Mouse (Mus musculus): ENCODE results near the gene Mlx. TPM values are rescaled to one million over a fixed set of nuclear protein-coding genes. Genes with fewer than 3 reads are reported as not detected.
"Not testable (repeated sequence)": the region's sequence is repeated elsewhere in the genome, so short reads cannot be mapped to it uniquely, and the experiment has no call there.

Mlx gene
- total RNA-seq, 2 experiments from 2014 or later = 76.4 to 90.0 TPM

GRCm38 (mm10) chr11:101094930-101095313, 7.8 kb downstream of the Mlx start:
- ATAC-seq (replicated peaks; ENCODE audit: poor library complexity) = no peak

DNA sequence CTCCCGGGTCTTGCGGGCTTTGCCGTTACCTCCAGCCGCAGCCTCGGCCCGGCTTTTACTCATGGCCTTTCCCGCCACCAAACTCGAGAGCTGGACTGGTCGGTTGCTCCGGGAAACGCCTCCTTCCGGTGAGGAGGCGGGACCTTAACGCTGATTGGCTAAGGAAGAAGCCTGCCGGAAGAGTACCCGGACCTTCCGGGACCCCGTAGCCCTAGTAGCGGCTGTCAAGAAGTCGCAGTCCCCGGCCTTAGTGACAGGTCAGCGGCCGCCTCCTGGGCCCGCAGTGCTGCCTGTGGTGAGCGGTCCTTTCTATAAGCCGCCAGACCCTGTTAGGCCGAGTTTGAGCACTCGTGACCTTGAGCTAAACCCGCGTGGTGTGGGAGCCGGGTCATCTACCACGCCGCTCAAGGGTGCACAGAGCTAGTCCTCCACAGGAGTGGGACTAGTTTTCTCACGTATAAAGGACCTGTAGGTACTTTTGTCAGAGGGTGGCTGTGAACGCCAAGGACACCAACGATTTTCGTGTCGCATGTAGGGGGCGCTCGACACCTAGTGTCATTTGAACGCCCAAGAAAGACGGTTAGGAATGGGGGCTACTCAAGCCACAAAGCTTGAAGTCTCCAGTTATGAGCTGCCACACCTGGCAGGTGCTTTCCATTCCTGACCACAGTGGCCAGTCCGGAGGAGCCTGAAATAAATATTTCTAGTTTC, 8.4 kb downstream of the Mlx start, which contains the start of gene Psmc3ip:
TSS of gene Psmc3ip (minus strand) at position 123 of the 711 bp plus-strand sequence.
- ATAC-seq (replicated peaks; ENCODE audit: poor library complexity) = peak; percentile 97

DNA sequence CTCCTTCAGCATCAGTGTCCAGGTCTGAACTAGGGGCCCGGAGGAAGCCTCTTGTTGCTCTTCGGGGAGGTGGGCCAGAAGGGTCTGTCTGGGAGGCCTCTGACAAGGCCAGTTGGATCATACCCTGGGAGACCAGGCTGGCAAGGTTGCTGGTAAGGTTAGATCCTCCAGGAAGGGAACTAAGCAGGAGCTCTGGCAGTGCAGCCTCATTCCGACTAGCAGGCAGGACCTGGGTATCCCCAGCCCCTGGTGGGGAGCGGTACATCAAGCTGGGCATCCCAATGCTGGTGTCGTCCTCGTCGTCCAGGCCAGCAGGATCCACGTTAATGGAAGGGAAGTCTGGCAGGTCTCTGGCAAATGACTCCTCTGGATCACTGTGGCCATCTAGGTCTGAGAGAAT, 11.2 kb downstream of the Mlx start:
- ATAC-seq (replicated peaks; ENCODE audit: poor library complexity) = no peak

DNA sequence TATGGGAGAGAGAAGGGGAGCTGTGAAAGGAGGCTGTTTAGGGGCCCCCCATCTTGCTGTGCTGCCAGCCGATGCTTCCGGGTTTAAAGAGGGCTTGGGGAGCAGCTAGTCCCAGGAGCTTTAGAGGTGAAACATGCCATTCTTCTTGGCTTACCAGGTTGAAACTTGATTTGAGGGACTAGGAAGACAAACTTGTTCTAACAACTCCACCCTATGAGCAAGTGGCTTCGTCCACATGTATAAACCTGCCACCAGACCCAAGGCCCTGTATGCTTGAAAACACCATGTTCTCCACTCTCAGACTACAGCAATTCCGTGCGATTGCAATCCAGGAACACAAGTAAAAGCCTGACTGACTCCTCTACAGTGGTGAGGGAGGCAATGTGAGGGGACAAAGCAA, 15.9 kb downstream of the Mlx start:
- ATAC-seq (replicated peaks; ENCODE audit: poor library complexity) = no peak

DNA sequence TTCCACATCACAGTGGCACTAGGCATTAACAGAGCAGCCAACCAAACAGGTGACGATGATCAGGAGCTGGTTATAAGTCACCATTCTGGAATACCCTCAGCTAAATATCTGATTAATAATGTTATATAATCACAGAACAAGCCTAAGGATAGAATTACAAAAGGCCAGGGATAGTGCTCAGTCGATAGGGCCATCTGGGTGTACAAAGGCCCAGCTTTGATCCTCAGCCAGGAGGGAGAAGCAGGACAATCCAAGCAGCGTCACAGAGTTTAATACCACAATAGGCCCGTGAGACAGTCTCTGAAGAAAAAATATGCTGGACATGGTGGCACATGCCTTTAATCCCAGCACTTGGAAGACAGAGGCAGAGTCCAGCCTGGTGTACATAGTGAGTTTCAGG, 22.3 kb downstream of the Mlx start:
- ATAC-seq (replicated peaks; ENCODE audit: poor library complexity) = no peak

- no peak for ATAC-seq (replicated peaks; ENCODE audit: poor library complexity)
These were observed 23.6 kb downstream of the Mlx start for GRCm38 (mm10) chr11:101110708-101111107.

DNA sequence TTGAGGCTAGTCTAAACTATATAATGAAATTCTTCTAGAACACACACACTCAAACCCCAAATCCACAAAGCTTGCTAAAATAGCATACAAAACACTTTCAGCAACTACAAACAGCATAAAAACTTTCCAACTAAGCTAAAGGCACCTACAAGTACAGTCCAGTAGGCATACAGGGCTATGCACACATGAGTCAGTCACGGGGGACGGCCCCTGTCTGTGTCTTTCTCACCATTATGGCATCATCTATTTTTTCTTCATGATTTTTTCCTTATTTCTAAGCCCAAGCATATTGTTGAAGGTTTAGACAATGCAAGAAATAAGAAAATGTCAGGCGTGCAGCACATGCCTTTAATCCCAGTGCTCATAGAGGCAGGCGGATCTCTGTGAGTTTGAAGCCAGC, 24.1 kb downstream of the Mlx start:
- ATAC-seq (replicated peaks; ENCODE audit: poor library complexity) = no peak

GRCm38 (mm10) chr11:101112186-101112585, 25.1 kb downstream of the Mlx start:
- ATAC-seq (replicated peaks; ENCODE audit: poor library complexity) = no peak

- peak; percentile 38 for ATAC-seq (replicated peaks; ENCODE audit: poor library complexity)
These were observed 28.5 kb downstream of the Mlx start for GRCm38 (mm10) chr11:101115564-101115963.

- ATAC-seq (replicated peaks; ENCODE audit: poor library complexity) = no peak
These were observed 31.0 kb downstream of the Mlx start for GRCm38 (mm10) chr11:101118105-101118504.

DNA sequence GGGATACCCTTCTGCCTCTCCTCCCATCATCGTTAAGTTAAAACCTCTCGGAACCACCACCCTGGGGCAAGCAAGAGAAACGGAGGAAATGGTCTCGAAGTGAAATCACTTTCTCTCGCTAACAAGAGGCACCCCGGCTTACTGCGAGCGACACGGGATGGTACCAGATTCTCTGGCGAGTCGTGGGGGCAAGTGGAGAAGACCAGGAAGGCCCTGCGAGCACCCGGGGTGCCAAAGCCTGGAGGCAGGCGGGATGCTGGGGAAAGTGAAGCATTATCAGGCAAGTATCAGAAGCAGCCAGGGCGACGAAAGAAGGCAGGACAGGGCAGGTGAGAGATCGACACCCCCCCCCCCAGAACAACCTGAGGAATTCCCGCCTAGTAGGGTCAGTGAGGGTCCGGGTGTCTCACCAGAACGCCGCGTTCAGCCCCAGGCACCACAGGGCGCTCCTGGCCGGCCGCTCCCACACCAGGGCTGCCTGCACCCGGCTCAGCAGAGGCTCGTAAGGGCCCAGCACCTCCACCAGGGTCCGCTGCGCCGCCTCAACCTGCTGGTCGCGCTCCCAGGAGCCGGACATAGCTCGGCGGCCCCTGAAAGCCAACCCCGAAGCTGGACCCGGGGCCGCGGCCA, 32.2 kb downstream of the Mlx start:
- peak; percentile 43 for ATAC-seq (replicated peaks; ENCODE audit: poor library complexity)

DNA sequence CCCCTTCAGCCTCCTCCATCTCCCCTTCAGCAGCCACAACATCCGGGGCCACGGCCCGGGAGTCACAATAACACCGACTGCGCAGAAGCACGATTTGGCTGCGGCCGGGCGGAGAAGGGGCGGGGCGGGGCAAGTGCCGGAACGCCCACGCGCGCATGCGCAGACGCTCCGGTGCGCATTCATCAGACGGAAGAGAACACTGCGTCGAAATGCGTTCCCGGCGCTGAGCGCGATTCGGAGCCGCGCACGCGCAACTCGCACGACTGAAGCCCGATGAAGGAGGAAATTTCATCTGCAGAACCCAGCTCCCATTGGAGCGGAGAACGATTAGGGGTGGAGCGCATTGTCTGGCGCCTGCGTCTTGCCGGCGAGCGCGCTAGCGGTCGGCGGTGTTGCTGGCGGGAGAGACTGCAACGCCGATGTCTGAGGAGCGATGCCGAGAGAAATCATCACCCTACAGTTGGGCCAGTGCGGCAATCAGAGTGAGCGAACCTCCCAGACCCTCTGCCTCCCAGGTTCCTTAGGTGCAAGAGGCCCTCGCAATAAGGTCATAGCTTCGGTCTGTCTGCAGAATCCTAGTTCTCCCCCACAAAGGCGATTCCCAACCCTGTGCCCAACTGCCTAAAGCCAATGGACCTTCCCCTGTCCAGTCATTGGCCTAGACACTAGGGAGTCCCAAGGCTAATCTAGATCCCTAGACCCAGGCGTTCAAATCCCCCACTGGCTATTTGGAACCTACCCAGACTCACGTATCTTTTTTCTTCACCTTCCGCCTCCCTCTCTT, 32.9 kb downstream of the Mlx start, which contains the start of the genes Retreg3 and Tubg1:
TSS of gene Retreg3 (minus strand) at position 133 of the 784 bp plus-strand sequence.
TSS of gene Tubg1 (plus strand) at position 178 of the 784 bp plus-strand sequence.
- ATAC-seq (replicated peaks; ENCODE audit: poor library complexity) = peak; percentile 86

DNA sequence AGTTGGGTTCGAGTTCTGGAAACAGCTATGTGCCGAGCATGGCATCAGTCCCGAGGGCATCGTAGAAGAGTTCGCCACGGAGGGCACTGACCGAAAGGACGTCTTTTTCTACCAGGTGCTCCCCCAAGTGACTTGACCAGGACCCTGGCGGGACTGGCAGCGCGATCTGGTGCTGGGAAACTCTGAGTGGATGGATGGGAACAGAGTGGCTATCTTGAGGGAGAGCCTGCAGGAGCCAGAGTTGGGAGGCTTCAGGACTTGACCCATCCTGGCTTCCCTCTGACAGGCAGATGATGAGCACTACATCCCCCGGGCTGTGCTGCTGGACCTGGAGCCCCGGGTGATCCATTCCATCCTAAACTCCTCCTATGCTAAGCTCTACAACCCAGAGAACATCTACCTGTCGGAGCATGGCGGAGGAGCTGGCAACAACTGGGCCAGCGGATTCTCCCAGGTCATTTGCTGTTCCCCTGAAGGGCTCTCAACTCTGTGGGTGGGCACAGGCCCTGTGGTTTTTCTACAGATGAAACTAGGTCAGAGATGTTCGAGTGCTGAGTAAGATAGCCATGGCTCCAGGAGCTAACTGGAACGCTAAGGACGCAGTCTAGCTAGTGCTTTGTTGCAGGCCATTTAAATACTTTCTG, 33.6 kb downstream of the Mlx start:
- ATAC-seq (replicated peaks; ENCODE audit: poor library complexity) = no peak

- ATAC-seq (replicated peaks; ENCODE audit: poor library complexity) = not testable (repeated sequence)
These were observed 37.4 kb downstream of the Mlx start for GRCm38 (mm10) chr11:101124494-101124893.

DNA sequence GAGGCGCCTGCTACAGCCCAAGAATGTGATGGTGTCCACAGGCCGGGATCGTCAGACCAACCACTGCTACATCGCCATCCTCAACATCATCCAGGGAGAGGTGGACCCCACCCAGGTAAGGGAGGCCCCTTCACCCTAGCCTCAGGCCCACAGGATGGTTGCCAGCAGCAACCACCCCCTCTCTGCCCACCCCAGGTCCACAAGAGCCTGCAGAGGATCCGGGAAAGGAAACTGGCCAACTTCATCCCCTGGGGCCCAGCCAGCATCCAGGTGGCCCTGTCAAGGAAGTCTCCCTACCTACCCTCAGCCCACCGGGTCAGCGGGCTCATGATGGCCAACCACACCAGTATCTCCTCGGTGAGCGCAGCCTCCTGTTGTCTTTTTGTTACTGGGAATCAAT, 37.9 kb downstream of the Mlx start:
- not testable (repeated sequence) for ATAC-seq (replicated peaks; ENCODE audit: poor library complexity)

DNA sequence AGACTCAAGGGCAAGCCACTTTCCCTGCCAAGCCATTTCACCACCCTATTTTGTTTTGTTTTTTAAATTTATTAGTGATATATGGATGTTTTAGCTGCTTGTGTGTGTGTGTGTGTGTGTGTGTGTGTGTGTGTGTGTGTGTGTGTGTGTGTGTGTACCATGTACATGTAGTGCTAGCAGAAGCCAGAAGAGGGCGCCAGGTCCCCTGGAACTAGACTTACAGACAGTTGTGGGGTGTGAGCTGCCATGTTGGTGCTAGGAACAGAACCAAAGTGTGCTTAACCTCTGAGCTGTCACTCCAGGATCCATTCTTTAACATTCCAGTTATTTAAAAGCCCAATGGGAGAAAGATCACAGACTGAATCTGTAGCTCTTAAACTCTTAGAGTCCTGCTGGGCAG, 40.0 kb downstream of the Mlx start:
- no peak for ATAC-seq (replicated peaks; ENCODE audit: poor library complexity)

DNA sequence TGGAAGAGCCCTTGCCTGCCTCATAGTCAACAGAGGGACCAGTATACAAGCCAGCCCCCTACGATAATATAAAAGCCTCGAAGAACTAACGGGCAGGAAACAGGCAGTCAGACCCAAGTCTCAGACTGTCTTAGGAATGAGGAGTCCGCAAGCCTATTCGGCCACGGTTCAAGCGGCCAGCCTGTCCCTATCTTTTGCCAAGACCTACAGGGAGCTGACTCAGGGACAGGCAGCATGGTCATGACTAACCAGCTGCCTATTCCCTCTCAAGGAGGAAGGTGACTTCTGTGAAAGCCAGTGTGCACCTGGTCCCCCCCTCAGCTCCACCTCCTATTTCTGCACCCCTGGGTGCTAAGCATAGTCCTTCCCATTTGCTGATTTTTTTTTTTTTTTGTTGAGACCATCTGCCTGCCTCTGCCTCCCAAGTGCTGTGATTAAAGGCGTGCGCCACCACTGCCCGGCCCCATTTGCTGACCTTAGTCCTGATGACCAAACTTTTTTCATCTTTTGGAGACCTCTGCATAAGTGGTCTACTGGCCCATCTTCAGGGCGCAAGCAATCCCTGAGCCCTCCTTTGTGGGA, 42.0 kb downstream of the Mlx start:
- no peak for ATAC-seq (replicated peaks; ENCODE audit: poor library complexity)

GRCm38 (mm10) chr11:101130056-101130756, 43.1 kb downstream of the Mlx start:
- ATAC-seq (replicated peaks; ENCODE audit: poor library complexity) = no peak

DNA sequence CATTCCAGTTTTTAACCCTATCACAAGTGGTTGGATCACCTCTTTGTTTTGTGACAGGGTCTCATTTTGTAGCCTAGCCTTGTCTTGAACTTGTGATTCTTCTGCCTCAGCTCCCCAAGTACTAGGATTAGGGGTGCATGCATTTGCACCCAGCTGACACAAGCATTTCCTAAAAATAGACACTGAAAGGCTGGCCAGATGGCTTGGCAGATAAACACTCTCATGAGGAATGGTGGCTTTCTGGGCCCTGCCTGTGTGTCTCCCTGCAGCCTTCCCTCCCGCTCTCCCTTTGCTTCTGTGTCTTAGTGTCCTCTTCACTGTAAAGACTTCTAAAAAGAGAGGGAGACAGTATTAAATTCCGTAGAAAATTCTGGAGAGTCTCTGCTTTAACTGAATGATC, 44.1 kb downstream of the Mlx start:
- peak; percentile 60 for ATAC-seq (replicated peaks; ENCODE audit: poor library complexity)

- 0 out of 2 replicates have a peak, but pooled peaks have one; percentile 44 for ATAC-seq (replicated peaks; ENCODE audit: poor library complexity)
These were observed 44.6 kb downstream of the Mlx start for GRCm38 (mm10) chr11:101131701-101132100.

All from megakaryocyte progenitor cell, adult 5-6 weeks (primary cell).